Mouse (Mus musculus) liver, adult 2 months (tissue): ENCODE data around the gene Fam241b.

ENCODE experiments used
- CTCF ChIP-seq: fragments of 200-500 bp; IDR thresholded peaks from 2 replicates; pipeline ENCODE4 v1.5.1; 2011; ENCODE audit warnings: low read depth, low read length, control low read depth
- POLR2A ChIP-seq: fragments of 200-500 bp; IDR thresholded peaks from 2 replicates; pipeline ENCODE4 v1.6.1; 2011; ENCODE audit warnings: low read length, control low read depth; ENCODE audit not compliant: insufficient read depth; ENCODE audit errors: extremely low read depth

DNA sequence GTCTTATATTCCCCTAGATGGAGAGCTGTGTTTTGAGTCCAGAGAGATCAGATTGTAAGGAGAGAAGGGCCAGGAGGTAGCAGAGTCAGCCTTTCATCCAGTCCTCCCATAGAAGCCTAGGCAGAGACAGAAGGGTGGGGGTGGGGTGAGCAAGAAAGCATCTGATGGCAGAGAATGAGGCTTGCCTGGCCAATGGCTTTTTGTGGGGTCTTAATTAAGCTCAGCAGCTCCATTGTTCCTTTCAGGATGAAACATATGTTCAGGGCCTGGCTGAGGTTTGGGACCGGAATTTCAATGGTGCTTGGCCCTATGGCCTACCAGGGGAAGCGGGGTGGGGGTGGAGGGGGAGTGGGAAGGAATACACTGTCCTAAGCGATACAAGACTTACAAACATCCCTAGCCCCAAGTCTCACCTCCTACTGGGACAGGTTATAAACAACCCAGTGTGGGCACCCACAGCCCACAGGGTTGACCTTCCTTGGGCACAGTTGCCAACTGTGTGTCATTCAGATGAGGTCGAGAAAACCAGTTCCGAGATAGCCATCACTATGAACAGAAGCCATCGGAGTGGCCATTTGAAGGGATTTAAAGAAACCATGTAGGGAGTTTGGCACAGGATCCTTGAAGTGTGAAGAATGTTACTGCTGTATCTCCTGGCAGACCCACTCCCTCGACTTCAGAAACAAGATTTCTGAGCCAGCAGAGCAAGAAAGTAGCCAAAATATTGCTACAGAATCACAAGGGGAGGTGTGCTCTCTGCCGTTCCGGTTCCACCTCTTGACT lies 29.7 kb downstream of the Fam241b start:
- TF ChIP-seq CTCF (no peak), POLR2A (no peak)
